Mouse (Mus musculus) G1E-ER4 (cell line): ENCODE results near the gene Rnf138rt1. TPM values are rescaled to one million over a fixed set of nuclear protein-coding genes. Genes with fewer than 3 reads are reported as not detected.

Experiments
- GATA1 ChIP-seq: IDR thresholded peaks from one replicate; pipeline ENCODE4 v1.8.0; 2012; ENCODE audit warnings: low read length, inconsistent platforms
- polyA plus RNA-seq: library from polyadenylated mRNA; stranded (reverse); fragments of >175 nt; gene quantifications from 2 replicates; pipeline ENCODE4 v1.2.3, GENCODE M21; 2012

Rnf138rt1 gene
- polyA plus RNA-seq: not detected in 2 replicates

DNA sequence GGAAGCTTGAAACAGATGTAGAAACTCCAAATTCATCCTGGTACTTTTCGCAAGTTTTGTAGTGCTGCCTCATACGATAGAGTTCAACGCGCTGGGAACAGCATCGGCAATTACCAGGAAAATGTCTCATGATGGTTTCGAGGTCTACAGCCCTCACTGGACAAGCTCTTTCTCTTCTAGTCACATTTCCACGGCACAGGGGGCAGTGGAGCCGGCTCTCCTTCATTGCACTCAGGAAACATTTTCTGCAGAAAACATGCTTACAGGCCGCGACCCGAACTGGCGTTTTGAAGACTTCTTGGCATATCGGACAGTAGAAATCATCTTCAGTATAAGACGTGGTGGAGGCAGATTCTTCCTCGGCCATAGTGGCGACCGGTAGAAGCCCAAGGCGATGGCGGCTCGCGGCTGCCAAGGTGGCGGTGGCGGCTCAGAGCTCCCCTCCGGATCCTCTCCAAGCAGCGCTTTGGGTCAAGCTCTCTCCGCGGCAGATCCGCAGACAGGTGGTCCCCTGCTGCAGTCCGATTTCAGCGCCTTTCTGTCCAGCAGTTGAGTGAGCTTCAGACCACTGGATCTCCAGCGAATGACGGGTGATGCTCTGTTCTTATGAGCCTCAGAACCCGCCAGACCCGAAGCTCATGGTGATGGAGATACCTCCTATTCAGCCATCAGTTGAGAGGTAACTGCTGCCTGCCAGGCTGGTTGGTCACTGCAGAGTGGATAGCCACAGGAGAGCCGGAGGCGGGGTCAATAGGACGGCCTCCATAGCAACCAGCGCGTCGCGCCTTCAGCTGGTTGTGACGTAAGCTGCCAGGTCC is at the start of gene Rnf138rt1:
Gene Rnf138rt1 (minus strand): TSS at position 713 of the 818 bp plus-strand sequence.
- TF ChIP-seq GATA1: no peak

DNA sequence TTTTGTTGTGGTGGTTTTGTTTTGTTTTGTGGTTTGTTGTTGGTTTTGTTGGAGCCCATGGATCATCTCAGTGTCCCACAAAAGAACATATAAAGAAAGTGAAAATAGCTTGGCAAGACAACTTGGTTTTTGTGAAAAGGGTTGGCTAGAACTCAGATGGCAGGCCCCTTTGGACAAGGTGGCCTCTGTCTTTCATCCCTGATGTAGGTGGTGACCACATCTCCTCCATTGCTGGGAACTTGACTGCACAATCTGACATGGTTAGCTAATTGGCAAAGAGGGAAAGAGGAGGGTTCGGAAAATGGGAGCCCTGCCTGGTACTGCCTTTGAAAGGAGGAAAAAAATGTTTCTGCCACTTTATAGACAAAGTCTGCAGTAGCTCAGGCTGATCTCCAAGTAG is 46.1 kb upstream of the Rnf138rt1 start:
- TF ChIP-seq GATA1: no peak

DNA sequence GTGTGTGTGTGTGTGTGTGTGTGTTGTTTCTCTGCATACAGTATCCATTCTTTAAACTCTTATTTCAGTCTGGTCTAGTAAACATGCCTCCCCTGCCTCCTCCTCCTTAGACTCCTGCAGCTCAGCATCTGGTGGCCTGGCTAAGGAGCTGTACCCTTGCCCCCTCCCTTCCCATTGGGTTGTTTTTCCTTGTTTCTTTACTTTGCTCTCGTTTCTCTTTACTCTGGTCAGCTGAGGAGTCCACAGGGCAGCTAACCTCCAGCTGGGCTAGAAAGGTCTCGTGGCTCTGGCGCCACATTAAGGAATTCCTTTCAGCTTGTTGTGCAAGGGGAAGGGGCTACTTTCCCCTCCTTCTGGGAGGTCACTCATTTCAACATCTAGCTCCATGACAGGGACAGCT is 5.2 kb upstream of the Rnf138rt1 start:
- TF ChIP-seq GATA1: no peak

DNA sequence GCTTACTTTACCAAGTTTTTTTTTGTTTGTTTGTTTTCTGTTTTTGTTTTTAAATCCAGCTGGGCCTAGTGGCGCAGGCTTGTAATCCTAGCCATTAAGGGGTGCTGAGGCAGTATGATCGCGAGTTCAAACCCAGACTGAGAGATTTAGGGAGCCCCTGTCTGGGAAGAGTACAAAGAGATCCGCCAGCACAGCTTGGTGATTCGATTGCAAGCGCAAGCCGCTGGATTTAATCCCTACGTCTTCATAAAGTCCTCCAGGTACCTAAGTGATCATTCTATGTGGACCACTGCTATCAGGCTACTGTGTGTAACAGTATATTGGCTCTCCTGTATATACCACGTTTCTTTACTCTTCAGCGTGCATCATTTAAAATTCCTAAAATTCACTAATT is 303 bp upstream of the Rnf138rt1 start:
- no peak for TF ChIP-seq GATA1

DNA sequence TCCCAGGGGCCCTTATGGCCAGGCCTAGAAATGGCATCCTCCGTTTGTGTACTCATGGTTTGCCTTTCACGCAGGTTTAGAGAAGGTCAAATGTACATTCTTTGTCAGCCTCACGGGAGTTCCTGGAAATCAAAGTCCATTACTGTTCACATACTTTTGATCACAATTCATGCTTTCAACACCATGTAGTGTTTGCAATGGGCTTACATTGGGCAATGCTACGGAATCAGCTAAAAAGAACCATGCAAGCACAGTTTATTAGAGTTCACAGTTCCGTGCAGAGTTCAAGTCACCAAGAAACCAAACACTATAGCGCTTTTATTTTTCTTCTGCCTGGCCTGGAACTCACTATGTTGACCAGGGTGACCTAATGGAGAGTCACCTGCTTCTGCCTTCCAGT is 15.1 kb downstream of the Rnf138rt1 start:
- TF ChIP-seq GATA1: no peak

DNA sequence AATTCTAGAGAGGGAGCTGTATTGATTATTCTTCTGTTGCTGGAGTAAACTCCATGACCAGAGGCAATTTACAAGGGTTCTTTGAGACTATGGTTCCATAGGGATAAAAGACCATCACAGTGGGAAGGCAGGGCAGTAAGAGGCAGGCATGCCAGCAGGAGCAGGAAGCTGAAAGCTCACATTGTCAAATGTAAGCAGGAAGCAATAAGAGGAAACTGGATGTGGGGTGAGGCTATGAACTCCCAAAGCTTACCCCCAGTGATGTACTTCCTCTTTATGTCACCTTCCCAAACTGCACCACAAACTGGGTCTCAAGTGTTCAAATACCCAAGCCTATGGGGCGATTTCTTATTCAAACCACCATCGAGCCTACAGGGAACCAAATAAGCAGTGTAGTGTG is 17.2 kb downstream of the Rnf138rt1 start:
- TF ChIP-seq GATA1: no peak

DNA sequence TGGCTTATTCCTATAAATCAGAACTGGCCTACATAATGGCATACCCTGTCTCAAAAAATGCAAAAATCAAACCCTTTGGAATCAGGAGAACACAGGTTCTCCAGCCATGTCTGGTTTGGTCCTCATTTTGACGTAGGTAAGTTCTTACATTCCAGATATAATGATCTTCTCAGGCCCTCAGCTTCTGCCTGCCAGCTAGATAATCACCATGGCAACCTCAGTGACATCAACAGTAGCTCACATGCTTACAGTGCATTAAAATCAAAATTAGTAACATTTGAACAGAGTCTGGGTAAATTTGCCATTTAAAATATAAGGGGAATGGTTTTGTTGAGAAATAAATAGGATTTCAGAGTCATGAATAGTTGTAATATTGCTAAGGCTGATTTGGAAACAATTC is 22.2 kb downstream of the Rnf138rt1 start:
- TF ChIP-seq GATA1: no peak

DNA sequence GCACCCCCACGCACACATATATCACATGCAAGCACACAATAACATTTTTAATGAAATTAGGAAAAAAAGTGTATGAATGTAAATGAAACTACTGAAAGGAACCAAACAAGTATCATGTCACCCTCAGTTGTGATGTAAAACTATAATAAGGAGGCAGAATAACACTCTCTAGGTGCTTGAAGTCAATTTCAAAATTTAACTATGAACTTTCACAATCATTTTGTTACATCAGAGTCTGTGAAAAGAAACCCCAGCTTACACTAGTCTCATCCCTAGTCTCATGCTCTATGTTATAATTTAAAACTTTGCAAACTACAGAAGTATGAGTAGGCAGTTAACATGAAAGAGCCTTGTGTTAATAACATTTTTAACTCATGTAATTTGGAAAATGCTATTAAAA is 27.0 kb downstream of the Rnf138rt1 start:
- TF ChIP-seq GATA1: no peak

DNA sequence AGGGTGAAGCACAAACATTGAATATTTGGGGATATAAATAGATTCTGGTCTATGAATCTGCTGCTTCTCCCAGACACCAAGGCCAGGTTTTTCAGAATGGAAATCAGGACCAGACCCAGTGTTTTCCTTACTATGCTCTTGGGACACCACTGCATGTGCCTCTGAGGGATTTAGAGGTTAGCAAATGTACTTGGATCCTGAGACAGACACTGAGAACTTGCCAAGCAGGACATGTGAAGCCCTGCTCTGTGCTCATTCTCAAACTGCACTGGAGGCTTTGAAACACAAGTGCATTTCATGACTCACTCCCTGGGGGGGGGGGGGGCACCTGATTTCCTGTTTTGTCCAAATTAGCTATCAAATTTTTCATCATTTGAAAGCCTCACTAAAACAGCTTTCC is 37.5 kb downstream of the Rnf138rt1 start:
- no peak for TF ChIP-seq GATA1

DNA sequence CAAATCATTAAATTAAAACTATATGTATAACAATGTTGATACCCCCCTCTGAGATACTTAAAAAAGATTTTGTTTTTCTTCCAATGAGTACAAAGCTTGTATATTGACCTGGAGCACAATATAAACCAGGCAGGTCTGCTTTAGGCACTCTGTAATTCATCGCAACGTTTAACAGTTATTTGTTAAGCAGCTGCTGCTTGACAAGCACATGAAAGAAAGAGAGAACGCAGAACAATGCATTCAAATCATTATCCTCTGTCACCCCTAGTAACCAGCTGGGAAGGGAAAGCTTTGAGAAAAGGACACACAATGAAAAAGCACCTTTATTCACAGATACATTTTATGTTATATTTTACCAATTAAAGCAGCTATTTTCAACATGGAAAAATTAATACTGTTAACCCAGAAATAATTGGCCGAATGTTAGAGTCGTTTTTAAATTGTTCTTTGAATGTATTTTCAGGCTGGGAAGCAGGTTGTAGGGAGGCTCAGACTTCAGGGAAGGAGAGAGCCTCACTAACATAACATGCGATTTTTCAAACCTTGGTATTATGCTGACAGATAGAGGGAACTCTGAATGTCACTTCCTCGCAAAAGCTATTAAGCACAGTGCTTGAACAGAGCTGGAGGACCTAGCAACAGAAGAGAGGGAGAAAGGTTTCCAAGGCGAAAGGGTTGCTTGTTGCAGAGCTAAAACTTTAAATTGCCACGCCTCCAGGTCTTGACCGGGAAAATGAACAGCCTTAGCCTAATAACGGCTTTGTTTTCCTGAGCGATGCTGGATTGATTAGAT is 38.1 kb downstream of the Rnf138rt1 start:
- TF ChIP-seq GATA1: no peak

DNA sequence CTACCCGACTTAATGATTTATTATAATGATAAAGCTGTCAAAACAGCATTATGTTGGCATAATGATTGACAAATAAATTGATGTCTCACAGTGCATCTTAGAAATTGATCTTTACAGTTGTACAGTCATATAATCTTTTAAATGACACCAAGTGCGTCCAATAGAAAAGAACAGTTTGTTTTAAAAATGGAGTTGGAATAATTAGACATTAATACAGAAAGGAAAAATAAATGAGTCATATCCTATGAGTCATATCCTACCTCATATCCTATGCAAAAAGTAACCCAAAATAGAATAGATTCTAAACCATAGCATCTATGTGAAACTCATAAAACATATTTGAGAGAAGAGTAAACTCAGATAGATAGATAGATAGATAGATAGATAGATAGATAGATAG is 40.5 kb downstream of the Rnf138rt1 start:
- TF ChIP-seq GATA1: no peak

Other genes starting within 250 kb of the Rnf138rt1 start
- gene Grpr, start 211.7 kb downstream of the Rnf138rt1 start, polyA plus RNA-seq: not detected in 2 replicates
- 5.6 and 8.3 TPM in 2 replicates for gene Ap1s2, start 147.7 kb upstream of the Rnf138rt1 start, polyA plus RNA-seq
- gene Zrsr2, start 197.3 kb upstream of the Rnf138rt1 start, polyA plus RNA-seq: 29.4 and 32.0 TPM in 2 replicates